ENCODE assay signal across 8 mouse cellular contexts in genomic region chr5:115341314-115342165, GRCm38 (mm10). TPM values are rescaled to one million over a fixed set of nuclear protein-coding genes. Genes with fewer than 3 reads are reported as not detected.
A peak's percentile ranks its signal among the peaks of the same experiment; 100 is the strongest.
DNase-seq lines count a peak whose midpoint lies in the region; ATAC-seq and TF ChIP-seq lines count a peak whose summit lies in the region.

No protein-coding gene starts in this region.

- no peak for TF ChIP-seq CTCF in embryonic fibroblast, embryonic 13.5 days (IDR thresholded peaks at IDR 0.05; ENCODE audit: borderline replicate concordance, insufficient read depth, low read length)
- TF ChIP-seq CTCF in small intestine, adult 2 months (IDR thresholded peaks at IDR 0.05; ENCODE audit: extremely low read depth, insufficient read length, insufficient replicate concordance, low read depth, low read length) = no peak

- H3K36me3 ChIP-seq in lung, embryonic 16.5 days (ENCODE audit: control insufficient read depth, insufficient read depth, low read length) = peaks cover 33% of the 10 kb centered on the region
- peaks cover 47% of the 10 kb centered on the region for H3K36me3 ChIP-seq in limb, embryonic 12.5 days
- H3K36me3 ChIP-seq in small intestine, adult 2 months (ENCODE audit: control insufficient read depth, insufficient read depth, low read length) = peaks cover 33% of the 10 kb centered on the region

- intact Hi-C loops in gastrocnemius, postnatal 36 days (cut with DNase I) = loop anchor here (10.0 kb wide), 1 partner anchor 157 kb away; no protein-coding TSS in a partner anchor

- H3K4me3 ChIP-seq in lung, embryonic 16.5 days (ENCODE audit: low read length) = peak overlapping the region; percentile 78
- peak overlapping the region; percentile 88 for H3K4me3 ChIP-seq in embryonic fibroblast, embryonic 13.5 days (ENCODE audit: insufficient read depth, low read length)
- H3K4me3 ChIP-seq in limb, embryonic 12.5 days (replicated peaks) = peak overlapping the region; percentile 87
- H3K4me3 ChIP-seq in small intestine, adult 2 months (ENCODE audit: low read depth, low read length) = peak overlapping the region; percentile 98

- no peak for TF ChIP-seq POLR2A in embryonic fibroblast, embryonic 13.5 days (IDR thresholded peaks at IDR 0.05; ENCODE audit: low read depth, low read length)
- no peak for TF ChIP-seq POLR2A in small intestine, adult 2 months (IDR thresholded peaks at IDR 0.05; ENCODE audit: low read depth, low read length)

- peaks cover 12% of the 10 kb centered on the region for H3K4me1 ChIP-seq in lung, embryonic 16.5 days (replicated peaks; ENCODE audit: control insufficient read depth, insufficient read depth, low read length)
- peaks cover 10% of the 10 kb centered on the region; the same call in 1 of the 2 replicates for H3K4me1 ChIP-seq in embryonic fibroblast, embryonic 13.5 days (ENCODE audit: control insufficient read depth, insufficient read depth, low read length)
- H3K4me1 ChIP-seq in limb, embryonic 12.5 days (replicated peaks) = peaks cover 20% of the 10 kb centered on the region
- H3K4me1 ChIP-seq in small intestine, adult 2 months (ENCODE audit: control insufficient read depth, insufficient read depth, insufficient read length, low read length) = peaks cover 5% of the 10 kb centered on the region; the same call in 1 of the 2 replicates

- DNase-seq in lung, postnatal 4 days = no peak
- no peak for DNase-seq in gastrocnemius, postnatal 36 days
- DNase-seq in urinary bladder, postnatal 36 days (ENCODE audit: low spot score in 2 of 2) = no peak
- no peak for DNase-seq in layer of hippocampus, postnatal 25 days (ENCODE audit: extremely low spot score in 1 of 2, low spot score in 1 of 2)

- 9% methylated on average over 36 of the region's 36 CpGs for WGBS in lung, embryonic 16.5 days
- 13% methylated on average over 36 of the region's 36 CpGs for WGBS in limb, embryonic 12.5 days
- WGBS in small intestine, adult 2 months = 5% methylated on average over 36 of the region's 36 CpGs

- no peaks in the 10 kb centered on the region for H3K9me3 ChIP-seq in lung, embryonic 16.5 days (ENCODE audit: control insufficient read depth, low read length)
- H3K9me3 ChIP-seq in limb, embryonic 12.5 days = no peaks in the 10 kb centered on the region

- H3K27me3 ChIP-seq in lung, embryonic 16.5 days (ENCODE audit: control insufficient read depth, insufficient read depth, low read depth, low read length) = no peaks in the 10 kb centered on the region
- no peaks in the 10 kb centered on the region for H3K27me3 ChIP-seq in limb, embryonic 12.5 days
- no peaks in the 10 kb centered on the region for H3K27me3 ChIP-seq in small intestine, adult 2 months (ENCODE audit: control insufficient read depth, insufficient read depth, low read length)

- H3K9ac ChIP-seq in lung, embryonic 16.5 days (ENCODE audit: low read length) = peak overlapping the region; percentile 96
- H3K9ac ChIP-seq in limb, embryonic 12.5 days (replicated peaks) = peak overlapping the region; percentile 89

- peak overlapping the region; percentile 76 for H3K4me2 ChIP-seq in lung, embryonic 16.5 days (ENCODE audit: low read depth, low read length)
- peak overlapping the region; percentile 78 for H3K4me2 ChIP-seq in limb, embryonic 12.5 days

- peak; percentile 11; the same call in 1 of the 2 replicates for ATAC-seq in lung, embryonic 16.5 days (ENCODE audit: low read depth)
- peak; percentile 30; the same call in 1 of the 2 replicates for ATAC-seq in limb, embryonic 12.5 days (ENCODE audit: insufficient number of reproducible peaks, insufficient read depth, low FRiP score, low TSS enrichment, low read depth)

- no peak overlapping the region for H3K27ac ChIP-seq in lung, embryonic 16.5 days (ENCODE audit: low read length)
- H3K27ac ChIP-seq in embryonic fibroblast, embryonic 13.5 days (ENCODE audit: insufficient read depth, low read length) = no peak overlapping the region
- 0 out of 2 replicates have a peak overlapping the region, but pooled peaks have one; percentile 7 for H3K27ac ChIP-seq in limb, embryonic 12.5 days
- H3K27ac ChIP-seq in small intestine, adult 2 months (ENCODE audit: insufficient read depth, low read depth, low read length) = peak overlapping the region; percentile 60

RNA-seq across cellular contexts. Expression of gene Triap1, which starts 0.5 kb away (rescaled TPM):
- 59.2 and 61.4 TPM in 2 replicates for polyA plus RNA-seq in lung, embryonic 16.5 days (2015; fragmentation: Nextera tagmentation; extraction: Ambion mirVana)
- polyA plus RNA-seq in embryonic fibroblast, embryonic 13.5 days (2011; ENCODE audit: insufficient read length, low read depth, missing spikeins) = 20.4 and 20.5 TPM in 2 replicates
- 65.4 and 67.0 TPM in 2 replicates for polyA plus RNA-seq in limb, embryonic 12.5 days (2016; fragmentation: Nextera tagmentation; extraction: Ambion mirVana)
- polyA plus RNA-seq in small intestine, adult 2 months (2012; rRNA removed) = 3.2 and 5.9 TPM in 2 replicates
- total RNA-seq in gastrocnemius, postnatal 36 days (2021) = 10 to 100 TPM; 16.5 to 19.4 TPM
- 10 to 100 TPM; 22.9 to 28.6 TPM for total RNA-seq in layer of hippocampus, postnatal 25 days (2021)

RNA-seq across cellular contexts. Expression of gene Gatc, which starts 0.6 kb away (rescaled TPM):
- 25.5 and 27.5 TPM in 2 replicates for polyA plus RNA-seq in lung, embryonic 16.5 days (2015; fragmentation: Nextera tagmentation; extraction: Ambion mirVana)
- 13.6 and 18.7 TPM in 2 replicates for polyA plus RNA-seq in embryonic fibroblast, embryonic 13.5 days (2011; ENCODE audit: insufficient read length, low read depth, missing spikeins)
- polyA plus RNA-seq in limb, embryonic 12.5 days (2016; fragmentation: Nextera tagmentation; extraction: Ambion mirVana) = 27.3 and 30.6 TPM in 2 replicates
- 3.3 and 6.0 TPM in 2 replicates for polyA plus RNA-seq in small intestine, adult 2 months (2012; rRNA removed)
- 10 to 100 TPM; 22.0 to 22.2 TPM for total RNA-seq in gastrocnemius, postnatal 36 days (2021)
- total RNA-seq in layer of hippocampus, postnatal 25 days (2021) = 10 to 100 TPM; 21.5 to 24.4 TPM

RNA-seq across cellular contexts. Expression of gene Cox6a1, which starts 7.2 kb away (rescaled TPM):
- polyA plus RNA-seq in lung, embryonic 16.5 days (2015; fragmentation: Nextera tagmentation; extraction: Ambion mirVana) = 920 and 937 TPM in 2 replicates
- 280 and 336 TPM in 2 replicates for polyA plus RNA-seq in embryonic fibroblast, embryonic 13.5 days (2011; ENCODE audit: insufficient read length, low read depth, missing spikeins)
- 668 and 680 TPM in 2 replicates for polyA plus RNA-seq in limb, embryonic 12.5 days (2016; fragmentation: Nextera tagmentation; extraction: Ambion mirVana)
- 6,016 and 7,190 TPM in 2 replicates for polyA plus RNA-seq in small intestine, adult 2 months (2012; rRNA removed)
- total RNA-seq in gastrocnemius, postnatal 36 days (2021) = 10 to 100 TPM; 49.7 to 56.1 TPM
- 100 to 1,000 TPM; 814 to 862 TPM for total RNA-seq in layer of hippocampus, postnatal 25 days (2021)

RNA-seq across cellular contexts. Expression of gene Srsf9, which starts 14.6 kb away (rescaled TPM):
- polyA plus RNA-seq in lung, embryonic 16.5 days (2015; fragmentation: Nextera tagmentation; extraction: Ambion mirVana) = 157 and 223 TPM in 2 replicates
- 90.7 and 96.9 TPM in 2 replicates for polyA plus RNA-seq in embryonic fibroblast, embryonic 13.5 days (2011; ENCODE audit: insufficient read length, low read depth, missing spikeins)
- polyA plus RNA-seq in limb, embryonic 12.5 days (2016; fragmentation: Nextera tagmentation; extraction: Ambion mirVana) = 444 and 480 TPM in 2 replicates
- 16.9 and 38.0 TPM in 2 replicates for polyA plus RNA-seq in small intestine, adult 2 months (2012; rRNA removed)
- 10 to 100 TPM; 10.7 to 11.0 TPM for total RNA-seq in gastrocnemius, postnatal 36 days (2021)
- 10 to 100 TPM; 79.8 to 90.6 TPM for total RNA-seq in layer of hippocampus, postnatal 25 days (2021)

RNA-seq across cellular contexts. Expression of gene Dynll1, which starts 40.7 kb away (rescaled TPM):
- polyA plus RNA-seq in lung, embryonic 16.5 days (2015; fragmentation: Nextera tagmentation; extraction: Ambion mirVana) = 1,463 and 1,496 TPM in 2 replicates
- polyA plus RNA-seq in embryonic fibroblast, embryonic 13.5 days (2011; ENCODE audit: insufficient read length, low read depth, missing spikeins) = 572 and 612 TPM in 2 replicates
- 1,818 and 1,898 TPM in 2 replicates for polyA plus RNA-seq in limb, embryonic 12.5 days (2016; fragmentation: Nextera tagmentation; extraction: Ambion mirVana)
- polyA plus RNA-seq in small intestine, adult 2 months (2012; rRNA removed) = 54.5 and 78.1 TPM in 2 replicates
- 10 to 100 TPM; 51.5 to 76.5 TPM for total RNA-seq in gastrocnemius, postnatal 36 days (2021)
- 100 to 1,000 TPM; 799 to 873 TPM for total RNA-seq in layer of hippocampus, postnatal 25 days (2021)

Comparison
In these comparisons a context has a peak if more than half of its experiments do, and no peak if none do; other contexts are left out.
1. H3K27ac ChIP-seq: peak in limb, embryonic 12.5 days (single experiment) and small intestine, adult 2 months (single experiment); none in lung, embryonic 16.5 days (single experiment) and embryonic fibroblast, embryonic 13.5 days (single experiment).
2. Peak in every context shown above with its lines, with median percentiles within 50 percentile points of each other: H3K4me3 ChIP-seq.